Mouse (Mus musculus) liver, adult 10 weeks (tissue): ENCODE data around the gene Casq1. TPM values are rescaled to one million over a fixed set of nuclear protein-coding genes. Genes with fewer than 3 reads are reported as not detected.

Experiments
- polyA plus RNA-seq: library from polyadenylated mRNA; stranded (reverse); fragments of 350-450 nt; fragmentation: Illumina TruSeq; extraction: RNeasy Lipid Tissue Mini Kit (QIAGEN cat#74804); gene quantifications from one replicate; pipeline ENCODE4 v1.2.3, GENCODE M21; 2014; ENCODE audit warnings: low read depth, low replicate concordance

The Casq1 gene
- not detected for polyA plus RNA-seq

DNA sequence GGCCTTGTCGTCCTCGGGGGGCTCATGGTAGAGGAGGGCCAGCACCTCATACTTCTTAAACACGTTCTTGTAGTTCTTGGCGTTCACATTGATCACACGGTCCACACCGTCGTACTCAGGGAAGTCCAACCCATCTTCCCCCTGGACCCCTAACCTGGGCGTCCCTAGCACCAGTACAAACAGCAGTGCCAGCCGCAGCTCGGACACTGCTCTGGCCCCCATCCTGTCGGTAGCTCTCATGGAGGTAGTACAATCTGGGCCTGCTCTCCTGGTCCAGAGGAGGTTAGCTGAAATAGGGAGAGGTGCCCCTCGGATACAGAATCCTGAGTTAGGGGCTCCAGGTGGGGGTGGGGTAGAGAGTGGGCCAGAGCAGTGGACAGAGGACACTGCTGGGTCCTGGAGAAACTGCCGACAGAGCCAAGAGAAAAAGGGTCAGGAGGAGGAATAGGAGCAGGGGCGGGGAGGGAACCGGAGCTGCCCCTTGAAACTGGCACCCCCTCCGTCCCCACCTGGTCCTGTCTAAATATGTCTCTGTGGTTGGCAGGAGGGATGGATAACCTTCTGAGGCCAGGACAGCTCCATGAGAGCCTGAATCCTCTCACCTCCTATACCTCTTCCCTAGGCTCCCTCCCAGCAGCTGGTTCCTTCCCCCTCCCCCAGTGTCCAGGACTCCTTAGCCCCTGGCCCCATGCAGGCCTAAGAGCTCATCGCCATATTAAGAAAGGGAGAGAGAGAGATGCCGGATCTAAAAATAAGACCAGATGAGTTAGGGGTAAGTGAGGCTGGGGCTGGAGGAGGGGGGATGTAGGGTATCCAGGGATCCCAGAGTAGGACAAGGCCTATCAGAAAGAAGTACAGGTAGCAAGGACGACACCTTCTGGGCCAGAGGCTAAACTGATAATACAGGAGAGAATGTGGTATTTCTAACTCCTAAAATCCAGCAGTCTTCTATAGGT, at the start of gene Casq1:
Gene Casq1 (minus strand): TSS at position 418 of the 956 bp plus-strand sequence.

GRCm38 (mm10) chr1:172261477-172262078, 41.9 kb upstream of the Casq1 start, which contains the start of gene Igsf8:
Gene Igsf8, plus strand, starts transcription at chr1:172261641.

GRCm38 (mm10) chr1:172258314-172258713, 38.6 kb upstream of the Casq1 start, which contains the start of gene Atp1a4:
Gene Atp1a4, minus strand, starts transcription at chr1:172258414.

GRCm38 (mm10) chr1:172206141-172206917, 13.3 kb downstream of the Casq1 start, which contains the start of gene Pea15a:
Gene Pea15a, minus strand, starts transcription at chr1:172206804.

Other genes with a start within 250 kb of the Casq1 start
- gene Vangl2, start 191.4 kb downstream of the Casq1 start, polyA plus RNA-seq = 0.24 TPM
- not detected for gene Nhlh1, start 162.3 kb downstream of the Casq1 start, polyA plus RNA-seq
- 106 TPM for gene Copa, start 137.3 kb downstream of the Casq1 start, polyA plus RNA-seq
- gene Ncstn, start 137.1 kb downstream of the Casq1 start, polyA plus RNA-seq = 12.3 TPM
- gene Pex19, start 93.1 kb downstream of the Casq1 start, polyA plus RNA-seq = 73.3 TPM
- gene Dcaf8, start 71.8 kb downstream of the Casq1 start, polyA plus RNA-seq = 55.5 TPM
- gene Pea15a, start 13.1 kb downstream of the Casq1 start, polyA plus RNA-seq = 15.9 TPM
- not detected for gene Atp1a4, start 38.5 kb upstream of the Casq1 start, polyA plus RNA-seq
- 0.48 TPM for gene Igsf8, start 41.8 kb upstream of the Casq1 start, polyA plus RNA-seq
- gene Atp1a2, start 78.2 kb upstream of the Casq1 start, polyA plus RNA-seq = 0.19 TPM
- gene Kcnj9, start 109.5 kb upstream of the Casq1 start, polyA plus RNA-seq = not detected
- 1.0 TPM for gene Kcnj10, start 121.3 kb upstream of the Casq1 start, polyA plus RNA-seq
- 7.2 TPM for gene Pigm, start 156.7 kb upstream of the Casq1 start, polyA plus RNA-seq